Mouse (Mus musculus): ENCODE results near the gene Rrm1.

- no peak for TF ChIP-seq CTCF (IDR thresholded peaks at IDR 0.05; ENCODE audit: control insufficient read depth, insufficient read depth, insufficient read length)
- TF ChIP-seq USF1 (IDR thresholded peaks at IDR 0.05; ENCODE audit: low read depth): no peak
- no peak for TF ChIP-seq MYOD1 (IDR thresholded peaks at IDR 0.05; ENCODE audit: control insufficient read depth, insufficient read length, low read depth)
- TF ChIP-seq MYOG (IDR thresholded peaks at IDR 0.05; ENCODE audit: control insufficient read depth, extremely low read depth, insufficient read length): no peak
- no peak for TF ChIP-seq CEBPB (IDR thresholded peaks at IDR 0.05; ENCODE audit: low read depth)
- no peak for TF ChIP-seq MAX (IDR thresholded peaks at IDR 0.05)
- TF ChIP-seq FOSL1 (IDR thresholded peaks at IDR 0.05; ENCODE audit: insufficient read depth, low read length, poor library complexity, severe bottlenecking): no peak
These were observed 45.2 kb upstream of the Rrm1 start for GRCm38 (mm10) chr7:102396331-102396730.

Data from C2C12 (cell line).